In genomic region chr16:37868506-37869469, GRCm38 (mm10) we compare ENCODE assay signal across 1 mouse cellular context.
TF ChIP-seq lines count a peak whose summit lies in the region.

No protein-coding gene starts in this region.

TF ChIP-seq in MEL, 35 proteins besides CTCF, POLR2A, EP300 and RAD21 (continued from another document):
- TF ChIP-seq MXI1 (IDR thresholded peaks at IDR 0.05; ENCODE audit: low read depth, low read length) (peak; percentile 39), CHD2 (IDR thresholded peaks at IDR 0.05; ENCODE audit: low read length) (no peak), TCF12 (IDR thresholded peaks at IDR 0.05; ENCODE audit: low read depth, low read length) (no peak), USF1 (IDR thresholded peaks at IDR 0.05; ENCODE audit: low read depth, low read length) (no peak), JUND (IDR thresholded peaks at IDR 0.05; ENCODE audit: low read depth, low read length) (no peak), USF2 (IDR thresholded peaks at IDR 0.05; ENCODE audit: borderline replicate concordance in 1 of 2, insufficient read depth in 1 of 2, low read depth in 1 of 2, low read length in 2 of 2) (no peak), ETS1 (IDR thresholded peaks at IDR 0.05; ENCODE audit: low read depth, low read length) (no peak), E2F4 (IDR thresholded peaks at IDR 0.05; ENCODE audit: borderline replicate concordance, low read depth, low read length) (no peak), SMC3 (IDR thresholded peaks at IDR 0.05; ENCODE audit: low read depth, low read length) (no peak), SIN3A (IDR thresholded peaks at IDR 0.05; ENCODE audit: low read length) (peak; percentile 4; the same call in 1 of the 2 replicates), NRF1 (IDR thresholded peaks at IDR 0.05; ENCODE audit: insufficient read depth, low read depth, low read length, poor library complexity, severe bottlenecking) (no peak), MAZ (IDR thresholded peaks at IDR 0.05; ENCODE audit: low read depth, low read length) (no peak), ZMIZ1 (IDR thresholded peaks at IDR 0.05; ENCODE audit: low read depth, low read length) (no peak)
